Mouse (Mus musculus): Measurements from ENCODE around the gene Mmadhc. TPM values are rescaled to one million over a fixed set of nuclear protein-coding genes. Genes with fewer than 3 reads are reported as not detected.

The Mmadhc gene
- polyA plus RNA-seq (2012; rRNA removed): 44.1 and 49.6 TPM in 2 replicates

GRCm38 (mm10) chr2:50296109-50296986, at the start of gene Mmadhc:
Mmadhc (minus strand) TSS chr2:50296801.

Other genes with a start within 250 kb of the Mmadhc start
- 0.06 and 0.21 TPM in 2 replicates for gene Lypd6, start 230.4 kb downstream of the Mmadhc start, polyA plus RNA-seq (2012; rRNA removed)

Measured in liver, embryonic 14 days (tissue).